Mouse (Mus musculus) heart, embryonic 14.5 days (tissue): ENCODE measurements around the gene Agt. TPM values are rescaled to one million over a fixed set of nuclear protein-coding genes. Genes with fewer than 3 reads are reported as not detected.

Experiments used
- ATAC-seq: fragments of 200-750 bp; cut with Nextera tagmentation; 2 replicates; pipeline ENCODE4 v1.8.0; 2017; ENCODE audit warnings: low read depth, moderate TSS enrichment; ENCODE audit not compliant: insufficient number of reproducible peaks, insufficient read depth, low FRiP score
- H3K27ac ChIP-seq, 2 experiments: fragments of 200-500 bp in 1 of 2; fragments of 300-500 bp in 1 of 2; sonication (generic) in 1 of 2; replicated peaks in 1 of 2; 2 replicates each; pipeline ENCODE4 v1.5.1; 2012 to 2014; ENCODE audit warnings: low read depth in 2 of 2, low read length in 2 of 2, control low read depth in 1 of 2, mild to moderate bottlenecking in 1 of 2, mixed read lengths in 1 of 2; ENCODE audit not compliant: control insufficient read depth in 1 of 2, insufficient read depth in 1 of 2
- H3K27me3 ChIP-seq: fragments of 300-500 bp; sonication (generic); 2 replicates; pipeline ENCODE4 v1.6.1; 2014; ENCODE audit warnings: mild to moderate bottlenecking, low read length, control low read depth; ENCODE audit not compliant: control insufficient read depth, insufficient read depth
- H3K36me3 ChIP-seq: fragments of 300-500 bp; sonication (generic); 2 replicates; pipeline ENCODE4 v1.6.1; 2014; ENCODE audit warnings: mild to moderate bottlenecking, control low read depth, low read length, mixed read lengths; ENCODE audit not compliant: control insufficient read depth, insufficient read depth
- H3K4me1 ChIP-seq, 2 experiments: fragments of 200-500 bp in 1 of 2; fragments of 300-500 bp in 1 of 2; sonication (generic) in 1 of 2; 2 replicates each; pipeline ENCODE4 v1.6.1; 2012 to 2014; ENCODE audit warnings: low read length in 2 of 2, control low read depth in 1 of 2, mixed read lengths in 1 of 2; ENCODE audit not compliant: control insufficient read depth in 2 of 2, insufficient read depth in 2 of 2
- H3K4me2 ChIP-seq: fragments of 300-500 bp; sonication (generic); 2 replicates; pipeline ENCODE4 v1.6.1; 2014; ENCODE audit warnings: mild to moderate bottlenecking, low read length
- H3K4me3 ChIP-seq, 2 experiments: fragments of 200-500 bp in 1 of 2; fragments of 300-500 bp in 1 of 2; sonication (generic) in 1 of 2; 2 replicates each; pipeline ENCODE4 v1.5.1; 2012 to 2014; ENCODE audit warnings: low read length in 2 of 2, mild to moderate bottlenecking in 2 of 2, control low read depth in 1 of 2, low read depth in 1 of 2, moderate library complexity in 1 of 2; ENCODE audit not compliant: control insufficient read depth in 1 of 2, insufficient read depth in 1 of 2
- H3K9ac ChIP-seq: fragments of 300-500 bp; sonication (generic); 2 replicates; pipeline ENCODE4 v1.6.1; 2014; ENCODE audit warnings: mild to moderate bottlenecking, low read length
- H3K9me3 ChIP-seq: fragments of 300-500 bp; sonication (generic); 2 replicates; pipeline ENCODE4 v1.6.1; 2016; ENCODE audit warnings: low read length, control low read depth; ENCODE audit not compliant: control insufficient read depth
- WGBS: fragments of 180-500 bp; shearing (Covaris S2); extraction: QIAGEN DNeasy Blood & Tissue Kit; methylation state at CpG from one replicate; pipeline ENCODE4 v1.1.7; 2014; 5-methylcytosine and 5-hydroxymethylcytosine counted together
- polyA plus RNA-seq: library from polyadenylated mRNA; unstranded; fragments of >200 nt; fragmentation: Nextera tagmentation; extraction: Ambion mirVana; gene quantifications from 2 replicates; pipeline ENCODE4 v1.2.1, GENCODE M21; 2014

Gene Agt
- polyA plus RNA-seq, 1 experiment from 2014 or later = 1.3 TPM

GRCm38 (mm10) chr8:124542001-124542400 lies 27.5 kb downstream of the Agt start:
- Histone ChIP-seq H3K9ac (no peak overlapping the region), H3K4me2 (no peak overlapping the region), H3K4me3 (no peak overlapping the region), H3K36me3 (peaks cover 100% of the 10 kb centered on the region), H3K9me3 (no peaks in the 10 kb centered on the region), H3K4me1 (no peaks in the 10 kb centered on the region), H3K27ac (no peak overlapping the region), H3K27me3 (no peaks in the 10 kb centered on the region)
- 89% methylated on average over 4 of the region's 4 CpGs for WGBS
- ATAC-seq = no peak

- Histone ChIP-seq H3K36me3 (peaks cover 95% of the 10 kb centered on the region), H3K4me3 (no peak overlapping the region), H3K27me3 (no peaks in the 10 kb centered on the region), H3K4me1 (no peaks in the 10 kb centered on the region), H3K27ac (no peak overlapping the region), H3K4me2 (no peak overlapping the region), H3K9ac (no peak overlapping the region), H3K9me3 (no peaks in the 10 kb centered on the region)
- no peak for ATAC-seq
- 88% methylated on average over 12 of the region's 12 CpGs for WGBS
Observed at GRCm38 (mm10) chr8:124540906-124541305, 28.6 kb downstream of the Agt start.

GRCm38 (mm10) chr8:124535451-124535850 lies 34.1 kb downstream of the Agt start:
- 0 out of 4 replicates have a peak, but pooled peaks cover 0 to under 1% of the 10 kb centered on the region in 2 experiments for H3K4me1 ChIP-seq
- H3K9me3 ChIP-seq = no peaks in the 10 kb centered on the region
- H3K9ac ChIP-seq = no peak overlapping the region
- no peaks in the 10 kb centered on the region for H3K27me3 ChIP-seq
- ATAC-seq = no peak
- H3K36me3 ChIP-seq = peaks cover 91% of the 10 kb centered on the region
- WGBS = 87% methylated on average over 5 of the region's 5 CpGs
- no peak overlapping the region for H3K4me2 ChIP-seq
- H3K27ac ChIP-seq = no peak overlapping the region
- no peak overlapping the region for H3K4me3 ChIP-seq

GRCm38 (mm10) chr8:124532626-124533025 lies 36.9 kb downstream of the Agt start:
- no peaks in the 10 kb centered on the region for H3K27me3 ChIP-seq
- no peak overlapping the region for H3K9ac ChIP-seq
- WGBS = 90% methylated on average over 3 of the region's 3 CpGs
- H3K27ac ChIP-seq = no peak overlapping the region
- H3K4me1 ChIP-seq = peaks cover 2 to 5% of the 10 kb centered on the region in 2 experiments; a peak in 1 of 4 replicates
- no peak for ATAC-seq
- H3K36me3 ChIP-seq = peaks cover 90% of the 10 kb centered on the region
- H3K4me2 ChIP-seq = no peak overlapping the region
- H3K9me3 ChIP-seq = no peaks in the 10 kb centered on the region
- no peak overlapping the region for H3K4me3 ChIP-seq

- WGBS = 63% methylated on average over 4 of the region's 4 CpGs
- Histone ChIP-seq H3K4me1 (peaks cover 2 to 5% of the 10 kb centered on the region in 2 experiments; a peak in 1 of 4 replicates), H3K36me3 (peaks cover 94% of the 10 kb centered on the region), H3K9me3 (no peaks in the 10 kb centered on the region), H3K27ac (no peak overlapping the region), H3K27me3 (no peaks in the 10 kb centered on the region), H3K9ac (no peak overlapping the region), H3K4me3 (no peak overlapping the region), H3K4me2 (no peak overlapping the region)
- ATAC-seq = no peak
Observed at GRCm38 (mm10) chr8:124530996-124531395, 38.5 kb downstream of the Agt start.

- no peaks in the 10 kb centered on the region for H3K27me3 ChIP-seq
- H3K4me1 ChIP-seq = peaks cover 2 to 5% of the 10 kb centered on the region in 2 experiments; a peak in 1 of 4 replicates
- no peak overlapping the region for H3K4me2 ChIP-seq
- ATAC-seq = no peak
- peaks cover 94% of the 10 kb centered on the region for H3K36me3 ChIP-seq
- no peak overlapping the region for H3K4me3 ChIP-seq
- no peak overlapping the region for H3K9ac ChIP-seq
- 64% methylated on average over 7 of the region's 7 CpGs for WGBS
- H3K9me3 ChIP-seq = no peaks in the 10 kb centered on the region
- H3K27ac ChIP-seq = no peak overlapping the region
Observed at GRCm38 (mm10) chr8:124530556-124530955, 39.0 kb downstream of the Agt start.

GRCm38 (mm10) chr8:124530076-124530475 lies 39.4 kb downstream of the Agt start:
- H3K4me1 ChIP-seq = peaks cover 2 to 5% of the 10 kb centered on the region in 2 experiments; a peak in 1 of 4 replicates
- H3K4me2 ChIP-seq = no peak overlapping the region
- no peak overlapping the region for H3K4me3 ChIP-seq
- H3K9ac ChIP-seq = no peak overlapping the region
- no peaks in the 10 kb centered on the region for H3K9me3 ChIP-seq
- ATAC-seq = peak; percentile 42; the same call in 1 of the 2 replicates
- H3K27me3 ChIP-seq = no peaks in the 10 kb centered on the region
- peaks cover 92% of the 10 kb centered on the region for H3K36me3 ChIP-seq
- no peak overlapping the region for H3K27ac ChIP-seq
- 72% methylated on average over 14 of the region's 14 CpGs for WGBS

GRCm38 (mm10) chr8:124526261-124526660 lies 43.2 kb downstream of the Agt start:
- Histone ChIP-seq H3K4me1 (peaks cover 5 to 17% of the 10 kb centered on the region in 2 experiments; a peak in 3 of 4 replicates), H3K27me3 (no peaks in the 10 kb centered on the region), H3K9me3 (no peaks in the 10 kb centered on the region), H3K4me3 (no peak overlapping the region), H3K9ac (no peak overlapping the region), H3K4me2 (no peak overlapping the region), H3K27ac (no peak overlapping the region), H3K36me3 (peaks cover 65% of the 10 kb centered on the region)
- no peak for ATAC-seq
- 94% methylated on average over 11 of the region's 11 CpGs for WGBS
